Mouse (Mus musculus): ENCODE data around the gene Dnajc15.
"Not testable (repeated sequence)": the region's sequence is repeated elsewhere in the genome, so short reads cannot be mapped to it uniquely, and the experiment has no call there.

Gene Dnajc15

DNA sequence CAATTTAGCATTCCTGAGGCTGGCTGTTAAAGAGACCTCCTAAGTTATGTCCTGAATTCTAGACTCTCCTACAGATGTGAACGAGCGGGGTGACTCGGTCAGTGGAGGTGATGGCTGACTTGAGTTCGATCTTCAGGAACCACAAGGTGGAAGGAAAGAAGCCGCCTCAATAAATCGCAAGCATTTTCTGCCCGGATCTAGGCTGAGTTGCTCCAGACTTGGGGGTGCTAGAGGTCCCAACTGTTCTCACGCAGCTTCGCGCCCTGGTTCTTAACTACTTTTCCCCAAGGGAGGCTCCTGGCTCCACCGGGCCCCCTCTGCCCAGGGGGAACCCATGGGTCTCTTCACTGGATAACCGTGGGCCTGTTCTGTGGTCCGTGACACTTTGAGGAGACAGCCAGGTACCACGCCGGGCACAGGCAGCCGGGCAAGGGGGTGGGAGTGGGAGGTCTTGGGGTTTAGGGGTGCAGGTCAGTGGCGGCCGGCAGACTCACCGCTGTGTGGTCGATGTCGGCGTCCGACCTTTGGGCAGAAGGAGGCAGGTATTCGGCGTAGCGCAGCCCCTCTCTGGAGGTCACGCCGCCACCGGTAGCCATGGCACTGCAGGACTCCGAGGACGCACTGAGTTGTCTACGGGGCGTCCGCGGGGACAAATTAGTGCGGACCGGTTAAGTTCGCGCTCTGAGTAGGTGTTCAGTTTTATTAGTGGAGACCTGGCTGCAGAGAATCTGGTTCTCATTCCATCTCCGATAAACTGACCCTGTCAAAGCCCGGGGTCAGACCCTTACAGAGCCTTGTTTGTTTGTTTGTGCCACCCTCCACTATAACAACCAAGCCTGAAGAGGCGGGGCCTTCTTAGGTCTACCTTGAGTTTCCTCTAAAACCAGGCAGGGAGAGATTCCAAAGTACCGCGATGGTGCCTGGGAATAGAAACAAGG is at the start of gene Dnajc15:
Gene Dnajc15 (minus strand): TSS at position 822 of the 938 bp plus-strand sequence.
- DNase-seq (ENCODE audit: low read depth in 1 of 2, low spot score in 2 of 2): peak; percentile 33 to 61

- DNase-seq (ENCODE audit: low read depth in 1 of 2, low spot score in 2 of 2): no peak
Measured at GRCm38 (mm10) chr14:77923076-77923865, 48.3 kb upstream of the Dnajc15 start.

GRCm38 (mm10) chr14:77921641-77922040 is 46.7 kb upstream of the Dnajc15 start:
- no peak for DNase-seq (ENCODE audit: low read depth in 1 of 2, low spot score in 2 of 2)

DNA sequence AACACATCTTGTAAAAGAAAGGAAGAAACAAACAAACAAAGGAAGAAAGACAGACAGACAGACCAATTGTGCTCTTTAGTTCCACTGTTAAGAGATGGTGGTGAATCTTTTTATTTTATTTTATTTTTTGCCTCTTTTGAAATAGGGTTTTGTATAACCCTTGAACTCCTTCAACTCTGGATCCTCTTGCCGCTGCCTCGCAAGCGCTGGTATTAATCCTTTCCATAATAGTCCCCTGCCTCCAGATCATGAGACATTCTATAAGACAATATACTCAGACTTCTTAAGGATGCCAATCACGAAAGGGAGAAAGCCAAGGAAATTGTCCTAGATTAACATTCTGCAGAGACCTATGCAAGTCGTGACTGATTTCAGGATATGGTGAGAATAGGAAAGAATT is 40.9 kb upstream of the Dnajc15 start:
- no peak for DNase-seq (ENCODE audit: low read depth in 1 of 2, low spot score in 2 of 2)

GRCm38 (mm10) chr14:77906586-77906985 is 31.7 kb upstream of the Dnajc15 start:
- DNase-seq (ENCODE audit: low read depth in 1 of 2, low spot score in 2 of 2): no peak

DNA sequence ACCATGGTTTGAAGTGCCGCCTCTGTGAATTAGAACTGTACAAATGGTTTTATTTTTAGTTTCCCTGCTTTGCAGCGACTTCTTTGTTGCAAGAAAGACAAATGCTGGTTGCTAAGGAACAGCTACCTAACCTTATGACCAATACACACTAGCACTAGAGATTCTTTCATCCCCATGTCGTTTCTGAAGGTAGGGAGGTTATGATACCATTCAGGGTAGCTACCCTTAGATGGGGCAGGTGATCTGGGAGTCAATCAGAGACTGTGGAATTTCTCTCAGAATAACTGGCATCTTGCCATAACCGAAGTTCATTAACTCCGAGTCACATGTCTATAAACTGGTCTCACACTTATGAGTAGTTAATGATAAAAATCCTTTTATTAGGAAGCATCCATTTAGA is 30.5 kb upstream of the Dnajc15 start:
- no peak for DNase-seq (ENCODE audit: low read depth in 1 of 2, low spot score in 2 of 2)

DNA sequence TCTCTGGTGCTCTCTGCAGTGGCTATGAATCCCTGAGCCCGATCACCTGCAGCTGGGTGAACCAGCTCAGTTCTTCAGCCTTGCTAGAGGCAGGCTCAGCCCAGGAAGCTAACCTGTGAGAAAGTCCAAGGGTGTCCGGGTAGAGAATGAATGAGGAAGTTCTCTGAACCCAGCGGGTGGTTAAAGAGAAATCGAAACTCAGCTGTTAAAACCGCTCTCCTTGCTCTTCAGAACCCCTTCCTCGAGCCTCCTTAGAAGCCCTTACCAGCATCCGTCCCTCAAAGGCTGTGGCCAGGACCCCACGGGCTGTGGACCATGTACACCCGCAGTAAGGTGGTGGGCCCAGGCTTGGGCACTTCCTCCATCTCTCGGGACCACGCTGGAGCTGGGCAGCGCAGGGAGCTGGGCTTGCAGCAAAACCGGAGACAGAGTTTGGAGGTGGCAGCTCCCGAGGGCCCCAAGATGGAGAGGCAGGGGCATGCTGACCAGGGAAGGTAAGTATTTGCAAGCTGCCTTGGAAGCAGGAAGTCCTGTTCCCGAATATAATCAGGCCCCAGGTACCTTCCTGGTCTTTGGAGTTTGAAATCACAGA is 29.3 kb upstream of the Dnajc15 start, which contains the start of gene Epsti1:
Gene Epsti1 (plus strand): TSS at position 69 of the 592 bp plus-strand sequence.
- DNase-seq (ENCODE audit: low read depth in 1 of 2, low spot score in 2 of 2): peak; percentile 33 to 36

DNA sequence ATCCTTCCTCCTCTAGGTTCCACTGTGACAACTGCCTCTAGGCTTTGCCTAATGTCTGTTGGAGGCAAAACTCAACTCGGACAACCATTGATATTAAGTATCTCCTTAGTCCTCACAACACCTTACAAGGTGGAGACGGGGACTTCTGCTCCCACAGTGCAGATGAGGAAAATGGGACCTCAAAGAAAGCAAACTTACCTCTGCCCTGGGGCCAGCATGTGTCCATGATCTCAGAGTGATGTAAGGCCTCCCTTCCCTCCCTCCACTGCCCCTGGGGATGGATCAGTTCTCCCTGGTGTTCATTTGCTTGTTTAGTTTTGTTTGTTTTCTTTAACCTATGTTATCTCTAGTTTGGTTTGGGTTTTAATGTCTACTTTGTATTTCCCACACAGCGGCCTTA is 27.6 kb upstream of the Dnajc15 start:
- no peak for DNase-seq (ENCODE audit: low read depth in 1 of 2, low spot score in 2 of 2)

GRCm38 (mm10) chr14:77895951-77896350 is 21.0 kb upstream of the Dnajc15 start:
- no peak for DNase-seq (ENCODE audit: low read depth in 1 of 2, low spot score in 2 of 2)

GRCm38 (mm10) chr14:77889911-77890310 is 15.0 kb upstream of the Dnajc15 start:
- DNase-seq (ENCODE audit: low read depth in 1 of 2, low spot score in 2 of 2): no peak

GRCm38 (mm10) chr14:77886941-77887340 is 12.0 kb upstream of the Dnajc15 start:
- DNase-seq (ENCODE audit: low read depth in 1 of 2, low spot score in 2 of 2): no peak

GRCm38 (mm10) chr14:77886376-77886775 is 11.5 kb upstream of the Dnajc15 start:
- no peak for DNase-seq (ENCODE audit: low read depth in 1 of 2, low spot score in 2 of 2)

GRCm38 (mm10) chr14:77882669-77883068 is 7.7 kb upstream of the Dnajc15 start:
- DNase-seq (ENCODE audit: low read depth in 1 of 2, low spot score in 2 of 2): no peak

DNA sequence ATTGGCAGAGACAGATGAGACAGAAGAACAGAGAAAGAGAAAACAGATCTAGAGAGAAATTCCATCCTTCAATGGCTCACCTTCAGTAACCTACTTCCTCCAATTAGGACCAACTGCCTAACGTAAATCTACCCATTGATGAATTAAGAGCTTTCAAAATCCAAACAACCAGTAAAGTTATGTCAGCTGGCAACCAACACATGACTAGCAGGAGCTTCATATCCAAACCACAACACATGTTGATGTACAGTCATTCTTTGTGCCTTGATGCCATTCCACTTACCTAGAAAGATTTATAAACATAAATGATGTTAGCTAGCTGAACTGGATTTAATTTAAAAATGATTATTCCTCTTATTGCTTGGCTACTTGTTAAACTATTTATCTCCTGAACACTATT is 7.1 kb upstream of the Dnajc15 start:
- no peak for DNase-seq (ENCODE audit: low read depth in 1 of 2, low spot score in 2 of 2)

DNA sequence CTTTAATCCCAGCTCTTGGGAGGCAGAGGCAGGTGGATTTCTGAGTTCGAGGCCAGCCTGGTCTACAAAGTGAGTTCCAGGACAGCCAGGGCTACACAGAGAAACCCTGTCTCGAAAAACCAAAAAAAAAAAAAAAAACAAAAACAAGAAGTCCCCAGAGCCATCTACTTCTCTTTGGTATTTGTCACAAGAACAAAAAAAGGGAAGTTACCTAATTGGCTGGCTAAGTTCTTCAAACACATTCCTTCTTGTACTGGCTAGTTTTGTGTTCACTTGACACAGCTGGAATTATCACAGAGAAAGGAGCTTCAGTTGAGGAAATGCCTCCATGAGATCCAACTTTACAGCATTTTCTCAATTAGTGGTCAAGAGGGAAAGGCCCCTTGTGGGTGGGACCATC is 3.0 kb upstream of the Dnajc15 start:
- not testable (repeated sequence) for DNase-seq (ENCODE audit: low read depth in 1 of 2, low spot score in 2 of 2)

GRCm38 (mm10) chr14:77876199-77876598 is 1.3 kb upstream of the Dnajc15 start:
- DNase-seq (ENCODE audit: low read depth in 1 of 2, low spot score in 2 of 2): no peak

DNA sequence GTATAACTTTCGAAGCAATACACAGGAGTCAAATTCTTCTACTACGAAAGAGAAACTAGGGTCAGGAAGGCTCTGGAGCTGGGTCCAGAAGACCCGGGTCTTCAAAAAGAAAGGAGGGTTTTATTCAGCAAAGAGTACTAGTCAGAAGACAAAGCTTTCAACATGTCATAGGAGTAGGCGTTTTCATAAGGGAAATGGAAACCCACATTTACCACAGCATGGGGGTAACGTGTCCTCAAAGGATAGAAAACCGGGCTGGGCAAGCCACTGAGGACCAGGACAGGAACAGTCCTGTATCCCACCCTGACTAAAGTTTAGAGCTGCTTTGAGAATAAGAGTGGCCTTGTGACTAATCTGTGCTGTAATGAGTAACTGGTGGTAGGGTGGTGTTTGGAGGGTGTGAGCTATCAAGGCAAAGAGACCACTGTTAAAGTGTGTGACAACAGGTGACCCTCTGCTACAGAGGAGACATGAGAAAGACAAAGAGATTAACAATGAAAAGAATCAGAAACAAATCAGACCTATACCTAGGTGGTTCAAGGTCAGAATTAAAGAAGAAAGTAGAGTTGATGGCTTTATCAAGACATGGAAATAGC is 3.4 kb downstream of the Dnajc15 start:
- DNase-seq (ENCODE audit: low read depth in 1 of 2, low spot score in 2 of 2): no peak

- DNase-seq (ENCODE audit: low read depth in 1 of 2, low spot score in 2 of 2): no peak
Measured at GRCm38 (mm10) chr14:77870926-77871325, 4.0 kb downstream of the Dnajc15 start.

DNA sequence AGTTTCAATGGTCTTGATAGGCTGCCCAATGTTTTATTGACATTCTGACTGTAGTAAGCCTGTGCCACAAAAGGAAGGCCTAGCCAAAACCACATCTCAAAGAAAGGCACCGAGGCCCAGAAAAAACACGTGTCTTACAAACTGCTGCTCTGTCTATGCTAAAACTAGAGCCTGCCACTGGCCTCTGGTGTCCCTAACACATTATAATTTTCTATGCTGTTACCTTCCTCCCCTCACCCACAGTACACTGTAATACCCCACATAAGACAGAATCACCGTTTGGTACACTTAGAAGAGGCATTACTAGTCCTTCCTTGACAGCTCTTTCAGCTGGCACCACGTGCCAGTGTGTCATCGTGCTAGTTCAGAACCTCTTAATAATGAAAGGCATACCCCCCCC is 7.3 kb downstream of the Dnajc15 start:
- DNase-seq (ENCODE audit: low read depth in 1 of 2, low spot score in 2 of 2): no peak

- DNase-seq (ENCODE audit: low read depth in 1 of 2, low spot score in 2 of 2): no peak
Measured at GRCm38 (mm10) chr14:77864510-77864909, 10.4 kb downstream of the Dnajc15 start.

DNA sequence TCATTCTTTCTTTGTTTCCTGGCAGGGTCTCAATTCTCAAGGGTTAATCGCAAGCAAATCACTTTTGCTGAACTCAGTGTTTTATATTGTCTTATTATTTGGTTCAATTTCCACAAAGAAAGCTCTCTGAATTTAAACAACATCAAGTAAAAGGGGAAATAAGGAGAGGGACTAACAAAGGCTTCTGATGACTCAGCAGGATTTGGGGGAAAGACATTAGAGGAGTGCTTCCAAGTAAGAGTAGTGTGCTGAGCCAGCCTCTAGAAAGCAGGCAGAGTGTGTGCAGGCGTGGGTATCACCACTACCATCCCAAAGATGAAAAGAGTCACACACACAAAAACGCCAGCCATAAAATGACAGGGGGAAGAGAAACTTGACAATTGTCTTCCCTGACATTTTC is 10.9 kb downstream of the Dnajc15 start:
- DNase-seq (ENCODE audit: low read depth in 1 of 2, low spot score in 2 of 2): no peak

Data from monocyte, adult 2 months (primary cell).